Mouse (Mus musculus): ENCODE data around the gene Ndn.

- TF ChIP-seq CTCF (IDR thresholded peaks at IDR 0.05; ENCODE audit: borderline replicate concordance, insufficient read depth, low read length) (no peak), POLR2A (IDR thresholded peaks at IDR 0.05; ENCODE audit: low read depth, low read length) (no peak)
These were observed 30.3 kb downstream of the Ndn start, which contains the start of gene Magel2 for GRCm38 (mm10) chr7:62376510-62377304.

Measured in embryonic fibroblast, embryonic 13.5 days (primary cell).